Mouse (Mus musculus): ENCODE data around the gene Armcx4.

GRCm38 (mm10) chrX:134661586-134661985 is 24.7 kb upstream of the Armcx4 start:
- TF ChIP-seq CTCF (IDR thresholded peaks at IDR 0.05; ENCODE audit: borderline replicate concordance, insufficient read depth, low read depth, low read length): no peak
- TF ChIP-seq POLR2A (IDR thresholded peaks at IDR 0.05; ENCODE audit: borderline replicate concordance, insufficient read depth, low read length): no peak

Measured in cerebellum, adult 2 months (tissue).